Mouse (Mus musculus): ENCODE data around the gene Cdc25b.

Cdc25b gene

DNA sequence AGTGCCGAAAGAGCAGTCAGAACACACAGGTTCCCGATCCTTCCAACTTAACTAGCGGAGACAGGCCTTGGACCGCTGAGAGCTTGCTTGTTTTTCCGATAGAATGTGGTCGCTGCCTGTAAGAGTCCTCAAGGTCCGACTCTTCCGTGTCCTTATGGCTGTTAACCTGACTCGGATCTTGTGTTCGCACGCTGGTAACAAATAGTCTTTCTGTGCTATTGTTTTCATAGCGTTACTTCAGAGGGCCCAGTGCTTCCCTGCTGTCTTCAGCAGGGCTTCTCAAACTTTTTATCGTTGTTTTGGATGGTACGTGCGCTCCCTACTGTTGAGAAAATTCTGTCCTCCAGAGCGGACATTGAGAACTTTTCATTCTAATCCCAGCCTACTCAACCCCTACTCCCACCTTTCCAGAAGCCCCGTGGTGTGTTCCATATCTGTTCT lies 26.1 kb upstream of the Cdc25b start:
- DNase-seq (ENCODE audit: low spot score), result no peak

DNA sequence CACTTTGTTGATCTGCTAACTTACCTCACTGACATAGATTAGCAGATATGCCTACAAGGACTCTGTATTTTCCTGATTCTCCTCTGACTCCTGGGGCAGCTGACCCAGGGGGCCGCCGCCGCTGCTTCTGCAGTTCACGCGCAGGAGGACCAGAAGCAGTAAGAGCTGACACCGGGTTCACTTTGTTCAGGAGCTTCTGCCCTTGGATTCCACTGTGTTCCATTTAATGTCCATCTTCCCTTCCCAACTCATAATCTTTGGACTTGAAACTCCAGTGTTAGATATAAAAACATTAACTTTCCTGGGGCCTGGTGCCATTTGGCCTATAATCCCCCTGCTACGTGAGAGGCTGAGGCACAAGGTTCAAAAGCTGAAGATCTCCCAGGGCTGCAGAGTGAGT lies 22.8 kb upstream of the Cdc25b start:
- DNase-seq (ENCODE audit: low spot score), result no peak

DNA sequence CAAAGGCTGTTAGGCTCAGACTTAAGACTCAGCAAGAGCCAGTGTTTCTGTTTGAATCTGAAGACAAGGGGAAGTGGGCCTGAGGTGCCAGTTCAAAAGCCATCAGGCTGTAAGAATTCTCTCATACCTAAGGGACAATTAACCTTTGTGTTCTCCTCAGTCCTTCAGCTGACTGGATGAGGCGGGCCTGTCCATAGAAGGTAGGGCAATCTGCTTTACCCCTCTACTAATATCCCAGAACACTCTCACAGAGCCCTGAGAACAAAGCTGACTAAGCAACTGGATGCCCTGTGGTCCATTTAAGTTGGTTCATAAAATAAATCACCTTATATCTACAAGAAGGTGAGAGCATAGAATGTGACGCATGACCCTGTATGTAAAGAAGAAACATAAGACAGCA lies 20.6 kb upstream of the Cdc25b start:
- no peak for DNase-seq (ENCODE audit: low spot score)

DNA sequence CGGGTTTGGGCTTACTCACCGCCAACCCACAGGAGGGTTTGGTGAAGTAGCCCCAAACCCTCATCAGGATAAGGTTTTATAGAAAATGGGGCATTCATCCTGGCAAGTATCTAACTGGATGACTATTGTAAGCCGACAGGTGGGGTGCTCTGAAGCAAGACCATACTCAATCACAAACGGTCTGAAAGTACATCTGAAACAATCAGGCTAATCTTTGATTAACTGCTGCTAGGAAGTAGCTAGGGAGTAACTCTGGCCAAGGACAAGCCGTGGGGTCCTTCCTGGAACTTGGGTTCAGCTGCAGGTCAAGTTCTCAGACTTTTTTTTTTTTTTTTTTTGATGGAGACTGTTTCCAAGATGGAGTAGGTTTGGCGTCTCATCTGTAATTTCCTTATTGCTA lies 18.8 kb upstream of the Cdc25b start:
- no peak for DNase-seq (ENCODE audit: low spot score)

DNA sequence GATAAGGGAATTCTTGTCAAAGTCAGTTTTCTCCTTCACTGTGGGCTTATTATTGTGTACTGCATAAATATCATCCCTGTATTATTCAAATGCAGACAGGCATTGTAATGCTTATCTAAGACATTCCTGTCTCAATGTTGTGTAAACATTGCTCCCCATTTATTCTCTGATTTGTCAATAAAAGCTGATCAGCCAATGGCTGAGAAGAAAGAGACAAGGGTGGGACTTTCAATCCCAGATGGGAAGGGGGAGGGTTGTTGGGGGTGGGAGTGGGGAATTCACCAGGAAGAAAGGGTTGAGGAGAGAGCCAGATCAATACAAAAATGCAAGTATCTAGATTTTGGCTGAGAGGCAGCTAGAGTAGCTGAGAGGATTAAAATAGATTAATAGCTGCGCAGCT lies 17.8 kb upstream of the Cdc25b start:
- no peak for DNase-seq (ENCODE audit: low spot score)

DNA sequence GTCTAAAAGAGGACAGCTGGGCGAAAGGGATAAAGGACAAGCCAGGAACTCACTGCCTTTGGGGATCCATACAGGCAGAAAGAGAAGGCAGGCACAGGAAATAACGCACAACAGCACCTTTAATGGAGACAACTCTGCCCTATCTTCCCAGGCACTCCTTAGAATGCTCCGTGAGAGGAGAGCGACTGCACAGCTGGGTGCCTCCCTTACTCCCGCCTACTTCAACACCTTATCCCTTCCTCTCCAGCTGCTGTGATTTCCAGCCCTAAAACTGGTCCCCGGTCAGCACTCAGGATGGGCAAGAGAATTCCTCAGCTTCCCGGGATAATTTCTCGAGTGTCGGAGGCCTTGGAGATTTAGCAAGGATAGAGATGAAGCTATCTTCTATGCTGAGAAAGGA lies 15.8 kb upstream of the Cdc25b start:
- DNase-seq (ENCODE audit: low spot score), result no peak

DNA sequence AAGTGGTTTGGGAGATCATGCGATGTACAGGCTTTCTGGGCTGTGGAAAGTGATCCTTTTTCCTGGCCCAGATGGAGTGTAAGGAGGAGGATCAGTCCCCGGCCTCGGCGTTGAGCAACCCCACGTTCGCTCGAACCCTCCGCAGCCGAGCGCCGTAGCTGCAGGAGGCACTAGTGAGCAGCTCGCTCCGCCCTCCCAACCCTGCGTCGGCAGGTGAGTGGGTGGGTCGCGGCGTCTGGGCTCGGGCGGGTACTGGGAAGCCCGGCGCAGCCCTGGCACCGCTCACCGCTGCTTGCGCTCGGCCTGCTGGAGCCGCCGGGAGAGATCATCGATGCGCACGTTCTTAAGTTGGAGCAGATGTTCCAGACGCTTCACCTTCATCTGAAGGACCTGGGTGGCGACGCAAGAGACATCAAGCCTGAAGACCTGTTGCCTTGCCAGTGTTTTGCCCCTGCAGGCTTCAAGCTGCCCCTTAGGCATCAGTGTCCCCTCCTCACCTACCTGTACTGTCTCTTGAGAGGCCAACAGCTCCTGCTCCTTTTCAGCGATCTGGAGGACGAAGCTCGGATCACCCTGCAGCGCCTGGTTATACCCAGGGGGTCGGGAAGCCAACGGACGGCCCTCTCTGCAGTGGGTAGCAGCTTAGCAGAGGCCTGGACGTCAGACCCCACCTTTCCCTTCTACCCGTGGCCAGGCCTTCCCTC lies 15.2 kb upstream of the Cdc25b start:
- DNase-seq (ENCODE audit: low spot score), result peak; percentile 61

DNA sequence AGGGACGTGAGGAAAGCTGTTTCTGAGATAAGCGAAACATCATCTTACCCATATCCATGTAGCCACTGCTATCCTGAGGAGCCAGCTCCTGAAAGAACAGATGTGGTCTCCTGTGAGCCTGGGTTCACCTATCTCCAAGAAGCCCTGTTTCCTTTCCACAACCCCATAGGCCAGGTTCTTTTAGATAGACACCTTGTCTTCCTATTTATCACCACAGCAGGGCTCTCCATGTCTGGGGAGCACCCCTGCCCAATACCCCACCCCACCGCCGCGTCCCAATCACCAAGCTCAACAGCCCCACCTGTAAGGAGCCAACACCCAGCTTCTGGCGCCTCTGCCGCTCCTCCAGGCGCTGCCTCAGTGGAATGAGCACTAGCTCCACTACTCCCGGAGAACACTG lies 14.4 kb upstream of the Cdc25b start:
- DNase-seq (ENCODE audit: low spot score), result no peak

DNA sequence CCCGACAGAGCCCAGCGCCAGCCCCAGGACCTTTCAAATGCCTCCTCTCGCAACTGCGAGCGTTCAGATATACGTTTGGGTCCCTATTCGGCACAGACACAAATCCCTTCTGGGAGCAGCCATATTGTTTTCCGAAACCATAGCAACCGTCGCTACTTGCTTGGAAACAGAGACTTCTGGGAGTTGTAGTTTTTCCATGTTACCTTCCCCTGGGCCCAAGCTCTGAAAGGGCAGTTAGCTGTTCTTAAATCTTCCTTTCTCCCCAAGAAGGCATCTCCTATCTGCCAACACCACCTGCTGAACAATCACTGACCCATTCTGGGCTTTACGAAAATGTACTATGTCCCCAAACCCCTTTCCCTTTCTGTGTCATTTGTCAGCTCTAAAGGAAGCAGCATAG lies 12.0 kb upstream of the Cdc25b start:
- DNase-seq (ENCODE audit: low spot score), result peak; percentile 33

DNA sequence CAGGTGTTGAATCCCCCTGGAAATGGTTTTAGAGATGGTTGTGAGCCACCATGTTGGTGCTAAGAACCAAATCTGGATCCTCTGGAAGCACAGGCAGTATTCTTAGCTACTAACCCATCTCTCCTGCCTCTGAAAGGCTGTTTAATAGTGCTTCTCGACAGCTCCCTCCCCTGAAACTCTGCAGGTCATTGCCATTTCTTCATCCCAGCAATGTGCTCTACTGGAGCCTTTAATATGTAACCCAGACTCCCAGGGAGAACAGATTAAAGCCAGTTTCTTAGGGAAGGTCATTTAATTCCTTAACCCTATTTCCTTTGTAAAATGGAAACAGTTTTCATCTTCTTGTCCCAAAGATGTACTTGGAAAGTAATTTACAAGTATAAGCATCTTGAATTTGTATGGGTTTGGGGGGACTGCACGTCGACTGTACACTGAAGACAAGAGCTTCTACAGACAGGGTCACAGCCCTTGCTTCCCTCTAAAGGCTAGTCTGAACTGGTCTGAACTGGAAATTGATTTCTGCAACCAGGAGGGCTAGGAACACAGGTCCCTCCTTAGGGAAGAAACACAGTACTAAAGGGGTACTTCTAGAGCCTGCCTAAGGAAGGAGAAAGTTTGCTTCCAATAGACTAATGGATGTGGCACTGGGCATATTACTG lies 11.3 kb upstream of the Cdc25b start:
- DNase-seq (ENCODE audit: low spot score), result no peak

DNA sequence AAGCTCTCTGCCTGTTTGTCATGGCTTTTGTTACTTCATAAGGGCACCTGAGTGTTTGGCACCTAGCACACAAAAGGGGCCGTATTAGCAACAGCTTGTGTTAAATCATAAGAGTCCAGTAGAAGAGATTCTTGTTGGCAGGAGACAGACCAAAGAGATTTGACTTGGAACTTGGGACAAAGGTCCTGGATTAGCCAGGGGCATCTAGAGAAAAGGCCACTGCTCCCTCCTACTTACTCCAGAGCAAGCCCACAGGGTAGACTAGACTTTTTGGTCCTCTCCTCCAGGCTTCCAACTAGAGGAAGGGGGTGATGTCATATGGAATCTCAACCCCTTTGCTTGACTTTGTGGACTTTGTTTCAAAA lies 10.8 kb upstream of the Cdc25b start:
- DNase-seq (ENCODE audit: low spot score), result no peak

DNA sequence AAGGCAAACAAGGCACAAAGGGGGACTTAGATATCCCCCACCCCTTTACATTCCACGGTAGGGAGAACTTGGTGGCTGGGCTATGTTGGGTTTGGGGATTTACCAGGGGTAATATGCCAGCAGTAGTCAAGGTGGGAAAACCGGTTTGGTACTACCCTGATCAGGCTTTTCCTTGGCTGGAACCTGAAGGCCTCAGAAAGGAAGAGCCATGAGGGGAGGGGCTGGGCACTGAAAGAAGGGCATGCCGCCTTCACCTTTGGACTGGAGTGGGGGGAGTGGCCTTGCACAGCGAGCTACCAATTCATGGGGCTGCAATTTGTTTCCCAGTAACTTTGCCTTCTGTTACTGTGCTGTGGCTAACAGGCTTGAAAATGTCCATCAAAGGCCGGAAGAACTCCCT lies 10.3 kb upstream of the Cdc25b start:
- DNase-seq (ENCODE audit: low spot score), result no peak

DNA sequence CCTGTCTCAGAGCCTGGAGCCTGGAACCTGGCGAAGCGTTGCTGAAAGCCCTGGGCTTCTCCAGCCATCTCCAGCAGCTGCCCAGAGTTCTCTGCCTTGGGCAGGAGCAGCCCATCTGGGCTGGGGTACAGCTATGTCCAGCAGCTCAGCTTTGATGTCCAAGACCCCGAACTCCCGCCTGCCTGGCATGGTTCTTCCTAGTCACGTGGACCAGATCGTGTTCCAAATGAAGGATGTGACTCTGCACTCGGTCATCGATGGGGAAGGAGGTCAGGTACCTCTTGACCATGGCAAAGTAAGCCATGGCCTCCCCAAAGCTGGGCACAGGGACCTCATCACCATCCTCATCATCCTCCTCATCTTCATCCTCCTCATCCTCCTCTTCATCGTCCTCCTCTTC lies 8.8 kb upstream of the Cdc25b start:
- no peak for DNase-seq (ENCODE audit: low spot score)

DNA sequence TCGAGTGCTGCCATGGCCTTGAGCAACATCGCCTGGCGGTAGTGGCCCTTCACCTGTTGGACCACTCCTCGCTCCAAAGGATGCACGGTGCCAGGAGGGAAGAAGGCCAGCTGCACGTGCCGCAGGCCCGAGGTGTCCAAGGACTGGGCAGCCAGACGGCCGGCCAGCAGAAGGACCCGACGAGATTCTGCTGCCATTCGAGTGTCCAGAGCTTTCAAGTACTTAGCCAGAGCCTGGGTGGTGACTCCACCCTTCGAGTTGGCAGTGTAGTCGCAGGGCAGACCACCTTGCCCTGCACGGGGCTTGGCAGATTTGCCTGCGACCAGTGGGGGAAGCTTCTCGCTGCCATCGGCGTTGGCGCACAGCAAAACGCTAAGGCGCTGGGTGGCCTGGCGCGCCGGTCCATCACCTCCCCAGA lies 7.9 kb upstream of the Cdc25b start:
- no peak for DNase-seq (ENCODE audit: low spot score)

DNA sequence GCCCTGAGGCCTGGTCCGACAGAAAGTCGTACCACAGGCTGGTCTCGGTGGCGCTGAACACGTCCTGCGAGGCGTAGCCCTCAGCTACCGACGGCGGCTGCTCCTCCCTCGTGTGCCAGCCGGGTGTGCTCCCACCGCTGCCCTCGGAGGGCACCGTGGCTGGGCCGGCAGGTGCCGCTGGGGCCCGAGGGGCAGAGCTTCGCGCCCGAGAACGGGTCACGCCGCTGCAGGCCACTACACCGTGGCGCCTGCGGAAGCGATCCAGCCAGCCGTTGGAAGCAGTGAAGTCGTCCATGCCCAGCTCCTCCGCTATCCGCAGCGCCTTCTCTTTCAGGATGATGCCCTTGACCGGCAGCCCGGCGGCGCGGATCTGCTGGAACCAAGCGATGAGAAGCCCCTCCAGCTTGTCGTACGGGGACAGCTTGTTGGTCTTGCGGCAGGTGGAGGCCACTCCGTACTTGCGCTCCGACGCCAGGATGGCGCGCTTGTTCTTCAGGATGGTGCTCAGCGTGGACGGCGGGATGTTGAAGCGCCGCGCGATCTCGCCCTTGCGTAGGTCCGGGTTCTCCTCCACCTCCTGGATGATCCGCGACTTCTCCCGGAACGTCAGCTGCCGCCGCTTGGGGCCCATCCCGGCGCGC lies 7.4 kb upstream of the Cdc25b start:
- DNase-seq (ENCODE audit: low spot score), result peak; percentile 48

DNA sequence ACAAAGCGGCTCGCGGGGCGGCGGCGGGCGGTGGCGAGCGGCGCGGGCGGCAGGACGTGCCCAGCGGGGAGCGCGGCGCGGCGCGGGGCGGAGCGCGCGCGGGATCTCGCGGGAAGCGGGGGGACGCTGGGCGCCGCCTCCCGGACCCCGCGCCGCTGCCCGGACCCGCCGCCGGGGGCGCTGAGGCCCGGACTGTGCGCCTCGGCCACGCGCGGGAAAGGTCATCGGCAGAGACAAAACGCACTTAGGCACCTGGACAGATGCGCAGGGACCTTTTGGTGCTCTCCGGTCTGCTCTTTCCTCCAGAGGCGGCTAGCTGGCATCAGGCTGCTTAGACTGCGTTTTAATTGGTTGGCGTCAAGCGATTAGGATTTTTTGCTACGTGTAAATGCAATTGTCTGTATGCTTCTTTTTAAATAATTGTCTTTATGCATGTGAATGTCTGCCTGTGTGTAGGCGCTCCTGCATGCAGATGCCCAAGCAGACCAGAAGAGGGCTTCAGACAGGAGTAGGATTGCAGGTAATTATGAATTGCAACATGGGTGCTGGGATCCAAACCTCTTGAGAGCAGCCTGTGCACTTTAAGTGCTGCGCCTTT lies 6.7 kb upstream of the Cdc25b start, which contains the start of gene Cenpb:
Cenpb (minus strand) TSS at position 78 of the 598 bp plus-strand sequence.
- peak; percentile 90 for DNase-seq (ENCODE audit: low spot score)

DNA sequence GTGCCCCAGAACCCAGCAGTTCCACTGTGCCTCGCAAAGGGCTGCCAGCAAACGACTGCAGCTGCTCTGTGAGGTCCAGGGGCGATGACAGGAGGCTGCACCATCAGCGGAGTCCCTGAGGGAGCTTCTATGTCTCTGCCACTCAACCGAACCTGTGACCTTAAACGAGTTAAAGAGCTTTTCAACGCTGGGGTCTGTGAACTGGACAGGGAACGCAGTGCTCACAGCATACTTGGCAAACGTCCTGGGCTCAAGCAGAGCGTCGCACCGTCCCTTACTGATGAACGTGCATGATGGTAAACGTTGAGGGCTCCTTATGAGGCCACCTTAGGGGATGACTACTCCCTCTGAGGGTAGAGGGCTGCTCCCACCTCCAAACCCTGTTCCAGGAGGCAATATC lies 406 bp upstream of the Cdc25b start:
- no peak for DNase-seq (ENCODE audit: low spot score)

DNA sequence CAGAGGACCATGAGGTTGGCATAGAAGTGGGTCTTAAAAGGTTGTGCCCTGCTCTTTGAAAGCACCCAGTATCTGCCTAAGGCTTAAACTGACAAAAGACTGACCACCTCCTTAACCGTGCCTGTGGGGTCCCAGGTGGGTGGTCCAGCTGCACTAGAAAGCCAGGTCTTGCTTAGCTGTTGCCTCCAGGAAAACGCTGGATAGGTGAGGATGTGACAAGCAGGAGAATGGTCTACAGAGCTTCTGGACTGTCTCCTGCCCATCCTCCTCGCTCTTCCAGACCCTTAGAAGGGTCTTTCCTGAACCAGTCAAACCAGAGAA lies 813 bp downstream of the Cdc25b start:
- no peak for DNase-seq (ENCODE audit: low spot score)

DNA sequence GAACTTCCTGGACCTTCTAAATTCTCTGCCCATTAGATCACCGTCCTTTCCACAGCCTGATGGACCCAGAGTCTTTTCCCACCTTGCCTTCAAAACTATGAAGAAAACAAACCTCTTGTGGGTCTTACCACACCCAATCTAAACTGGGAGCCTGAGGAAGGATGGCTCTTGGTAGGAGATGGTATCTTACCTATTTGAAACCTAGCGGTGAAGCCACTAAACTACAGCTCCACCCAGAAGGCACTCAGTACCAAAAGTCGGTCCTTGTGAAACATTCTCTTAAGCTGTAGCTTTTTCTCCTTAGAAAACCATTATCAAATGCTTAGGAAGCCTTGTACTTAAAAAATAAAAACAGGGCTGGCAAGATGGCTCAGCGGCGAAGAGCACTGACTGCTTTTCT lies 1.6 kb downstream of the Cdc25b start:
- no peak for DNase-seq (ENCODE audit: low spot score)

DNA sequence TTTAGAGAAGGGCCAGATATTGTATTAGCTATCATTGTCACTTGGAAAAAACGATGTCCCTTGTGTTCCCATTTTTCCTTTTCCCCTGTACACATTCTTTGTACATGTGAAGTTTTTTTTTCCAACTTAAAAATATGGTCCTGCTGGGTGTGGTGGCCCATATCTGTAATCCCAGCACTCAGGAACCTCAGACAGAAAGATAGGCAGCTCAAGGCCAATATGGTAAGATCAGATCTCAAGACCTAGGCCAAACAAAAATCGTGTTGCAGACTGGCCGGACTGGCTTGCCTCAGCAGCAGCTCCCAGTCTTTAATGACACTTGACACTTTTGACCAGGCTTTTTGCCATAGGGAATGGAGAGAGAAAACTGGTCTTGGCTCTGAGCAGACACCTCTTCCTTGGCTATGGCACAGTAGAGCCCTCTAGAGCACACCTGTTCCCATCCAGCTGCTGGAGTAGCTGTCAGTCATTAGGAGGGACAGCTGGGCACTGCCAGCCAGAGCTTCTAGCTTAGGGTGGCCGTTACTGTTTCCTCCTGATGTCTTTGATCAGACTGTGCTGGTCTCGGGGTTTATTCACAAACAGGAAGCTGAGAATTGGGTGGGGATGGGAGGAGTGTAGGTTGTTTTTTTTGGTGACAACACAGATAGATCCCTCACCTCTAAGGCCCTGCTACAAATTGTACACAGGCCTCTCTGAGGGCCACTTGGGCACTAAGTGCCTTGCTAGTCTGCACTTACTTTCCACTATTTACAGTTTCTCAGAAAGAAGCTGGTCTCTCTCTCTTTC lies 3.0 kb downstream of the Cdc25b start:
- DNase-seq (ENCODE audit: low spot score), result no peak

DNA sequence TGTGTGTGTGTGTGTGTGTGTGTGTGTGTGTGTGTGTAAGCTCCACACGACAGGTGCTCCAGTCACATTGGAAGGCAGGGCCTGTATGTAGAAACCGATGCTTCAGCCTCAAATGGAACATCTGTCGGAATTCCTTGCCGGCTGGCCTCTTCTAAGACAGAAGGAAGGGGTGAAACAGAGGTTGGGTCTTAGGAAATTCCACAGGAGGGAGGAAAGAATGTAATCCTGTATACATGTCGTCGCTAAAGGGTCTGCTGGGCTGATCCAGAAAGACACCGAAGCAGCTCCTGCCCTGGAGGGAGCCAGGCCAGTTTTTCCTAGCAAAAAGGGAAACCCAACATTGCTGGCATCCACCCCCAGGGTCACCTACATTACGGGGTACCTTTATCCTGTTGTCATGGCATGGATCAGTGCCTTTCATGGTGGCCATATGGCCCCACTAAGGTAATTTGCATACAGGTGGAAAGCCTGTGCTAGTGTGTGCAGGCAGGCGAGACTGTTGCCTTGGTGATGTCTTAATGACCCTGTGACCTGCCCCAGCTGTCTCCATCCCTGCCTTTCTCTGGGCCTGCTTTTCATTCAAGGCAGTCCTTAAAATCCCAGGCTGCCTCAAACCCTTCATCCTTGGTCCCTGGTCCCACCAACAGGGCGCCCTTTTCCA lies 3.7 kb downstream of the Cdc25b start:
- no peak for DNase-seq (ENCODE audit: low spot score)

DNA sequence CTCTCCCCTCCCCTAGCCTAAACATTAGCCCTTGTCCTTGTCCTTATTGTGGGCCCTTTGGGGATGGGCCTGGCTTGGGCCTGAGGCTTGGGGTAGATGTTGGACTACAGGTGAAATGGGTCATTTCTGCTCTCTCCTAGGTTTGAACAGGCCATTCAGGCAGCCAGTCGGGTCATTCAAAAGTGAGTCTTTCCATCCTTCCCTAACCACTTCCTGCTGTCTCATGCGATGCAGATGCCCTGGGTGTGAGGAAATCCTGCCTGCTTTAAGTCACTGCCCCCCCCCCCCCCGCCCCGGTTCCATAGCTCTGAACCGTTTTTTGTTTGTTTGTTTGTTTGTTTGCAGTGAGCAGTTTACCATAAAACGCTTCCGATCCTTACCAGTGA lies 4.2 kb downstream of the Cdc25b start:
- no peak for DNase-seq (ENCODE audit: low spot score)

Data from urinary bladder, postnatal 25 days (tissue).